Mouse (Mus musculus) CH12.LX (cell line): Measurements from ENCODE around the gene Cit.
A peak's percentile ranks its signal among the peaks of the same experiment; 100 is the strongest.

ENCODE experiments used
- CHD2 ChIP-seq: IDR thresholded peaks from 2 replicates; pipeline ENCODE4 v1.6.1; 2011; ENCODE audit warnings: low read length, improper control_type of control experiment
- E2F4 ChIP-seq: IDR thresholded peaks from 2 replicates; pipeline ENCODE4 v1.6.1; 2011; ENCODE audit warnings: low read depth, low read length, improper control_type of control experiment; ENCODE audit not compliant: insufficient replicate concordance
- EP300 ChIP-seq: IDR thresholded peaks from 2 replicates; pipeline ENCODE4 v1.6.1; 2011; ENCODE audit warnings: low read length, improper control_type of control experiment
- NRF1 ChIP-seq: IDR thresholded peaks from 2 replicates; pipeline ENCODE4 v1.6.1; 2014; ENCODE audit warnings: low read depth, mild to moderate bottlenecking, inconsistent platforms, low read length, improper control_type of control experiment, moderate library complexity
- POLR2A ChIP-seq: IDR thresholded peaks from 2 replicates; pipeline ENCODE4 v1.6.1; 2011; ENCODE audit warnings: low read depth, mild to moderate bottlenecking, improper control_type of control experiment, low read length

DNA sequence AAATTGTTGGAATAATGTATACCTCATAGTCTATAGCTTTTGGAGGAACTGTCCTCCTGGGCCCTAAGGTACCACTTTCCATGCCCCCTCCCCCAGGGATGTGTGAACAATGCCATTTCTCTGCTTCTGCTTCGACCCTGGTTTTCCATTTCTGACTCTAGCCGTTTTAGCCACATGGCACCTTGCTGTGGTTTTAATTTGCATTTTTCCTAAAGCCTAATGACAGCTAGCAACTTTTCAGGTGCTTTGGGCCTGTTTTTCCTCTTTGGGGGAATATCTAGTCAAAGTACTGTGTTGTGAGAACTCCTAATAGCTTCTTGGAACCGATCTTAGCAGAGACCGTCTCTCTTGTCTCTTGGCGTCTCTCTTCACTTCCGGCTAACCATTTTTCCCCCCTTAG is 139.3 kb downstream of the Cit start:
- TF ChIP-seq POLR2A (no peak), CHD2 (no peak), EP300 (peak; percentile 83), E2F4 (no peak), NRF1 (no peak)
